Mouse (Mus musculus) T-cell, adult 2 months (primary cell): ENCODE measurements around the gene Sprr4.
"Not testable (repeated sequence)": the region's sequence is repeated elsewhere in the genome, so short reads cannot be mapped to it uniquely, and the experiment has no call there.

ENCODE experiments used
- DNase-seq: peaks from one replicate; pipeline ENCODE4 v3.0.0; 2022; ENCODE audit warnings: low spot score

Sprr4 gene

GRCm38 (mm10) chr3:92500393-92500792 is at the start of gene Sprr4:
Gene Sprr4 (minus strand): TSS chr3:92500493.
- DNase-seq = no peak

- DNase-seq = no peak
Measured at GRCm38 (mm10) chr3:92534411-92534810, 34.1 kb upstream of the Sprr4 start, which contains the start of gene 2310046K23Rik. Gene 2310046K23Rik (minus strand): TSS chr3:92534511.

GRCm38 (mm10) chr3:92512325-92512724 is 12.0 kb upstream of the Sprr4 start:
- DNase-seq = no peak

- DNase-seq = no peak
Measured at GRCm38 (mm10) chr3:92510786-92511185, 10.5 kb upstream of the Sprr4 start.

- no peak for DNase-seq
Measured at GRCm38 (mm10) chr3:92508185-92508584, 7.9 kb upstream of the Sprr4 start.

GRCm38 (mm10) chr3:92503528-92503927 is 3.2 kb upstream of the Sprr4 start:
- DNase-seq = no peak

- DNase-seq = not testable (repeated sequence)
Measured at GRCm38 (mm10) chr3:92490262-92490661, 10.0 kb downstream of the Sprr4 start.

- DNase-seq = no peak
Measured at GRCm38 (mm10) chr3:92486307-92486706, 14.0 kb downstream of the Sprr4 start.

GRCm38 (mm10) chr3:92485863-92486262 is 14.4 kb downstream of the Sprr4 start, which contains the start of gene Sprr1a:
Gene Sprr1a (minus strand): TSS chr3:92485895.
- DNase-seq = no peak

- not testable (repeated sequence) for DNase-seq
Measured at GRCm38 (mm10) chr3:92481249-92481648, 19.0 kb downstream of the Sprr4 start.

GRCm38 (mm10) chr3:92470111-92470510 is 30.2 kb downstream of the Sprr4 start:
- no peak for DNase-seq

- no peak for DNase-seq
Measured at GRCm38 (mm10) chr3:92467424-92467823, 32.9 kb downstream of the Sprr4 start.

GRCm38 (mm10) chr3:92466576-92466975 is 33.7 kb downstream of the Sprr4 start:
- DNase-seq = no peak

- DNase-seq = no peak
Measured at GRCm38 (mm10) chr3:92458620-92459019, 41.7 kb downstream of the Sprr4 start, which contains the start of gene Sprr3. Gene Sprr3 (minus strand): TSS chr3:92458720.

- DNase-seq = no peak
Measured at GRCm38 (mm10) chr3:92455151-92455550, 45.1 kb downstream of the Sprr4 start.
